Mouse (Mus musculus): ENCODE data around the gene Ipo13.

DNA sequence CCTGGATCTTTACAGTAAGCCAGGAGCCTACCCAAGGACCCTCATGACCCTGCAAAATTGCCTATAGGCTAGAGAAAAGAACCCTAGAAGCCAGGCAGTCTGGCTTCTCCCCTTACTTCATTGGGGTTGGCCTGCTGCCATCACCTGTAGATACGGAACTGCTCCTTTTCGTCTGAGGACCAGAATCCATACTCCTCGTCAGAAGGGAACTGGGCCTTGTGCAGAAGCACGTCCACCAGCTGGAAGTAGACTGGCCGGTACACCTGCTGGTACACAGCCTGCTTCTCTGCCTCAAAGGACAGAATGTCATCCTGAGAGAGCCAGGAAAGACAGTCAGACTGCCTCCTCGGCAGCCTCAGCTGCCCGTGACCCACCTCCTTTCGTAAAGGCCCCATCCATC is 10.0 kb downstream of the Ipo13 start:
- TF ChIP-seq CTCF (conservative IDR thresholded peaks at IDR 0.05; ENCODE audit: low read length) (no peak), POU5F1 (IDR thresholded peaks at IDR 0.05; ENCODE audit: borderline replicate concordance, low read length) (no peak), NANOG (IDR thresholded peaks at IDR 0.05; ENCODE audit: borderline replicate concordance, low read length) (no peak)

All from E14TG2a.4 (cell line).